Mouse (Mus musculus): ENCODE measurements at regions not wholly inside any gene's neighbourhood (a gene's known extent, or its start where the extent isn't known, plus 50 kb on each side); places are given as distances from the start of the nearest gene placed in this dataset.
A peak's percentile ranks its signal among the peaks of the same experiment; 100 is the strongest.

DNA sequence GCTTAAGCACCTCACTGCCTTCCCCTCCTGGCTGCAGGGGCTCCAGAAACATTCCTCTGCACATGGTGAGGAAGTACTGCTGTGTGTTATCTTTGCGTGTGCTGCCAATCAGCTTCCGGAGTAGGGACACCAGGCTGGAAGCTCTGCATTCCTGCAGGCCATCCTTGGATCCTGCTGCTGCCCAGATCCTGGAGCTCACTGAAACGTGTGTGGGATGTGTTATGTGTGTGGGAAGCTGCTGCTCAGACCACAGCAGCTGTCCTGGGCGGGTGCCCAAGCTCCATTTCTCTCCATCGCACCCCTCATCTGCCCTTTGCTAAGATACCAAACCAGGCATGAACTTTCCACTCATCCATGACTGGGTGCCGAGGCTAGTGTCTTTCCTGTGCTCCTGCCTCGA, 129.5 kb upstream of the Lrfn2 start:
- TF ChIP-seq NANOG (IDR thresholded peaks at IDR 0.05; ENCODE audit: borderline replicate concordance, low read length) (no peak), POU5F1 (IDR thresholded peaks at IDR 0.05; ENCODE audit: borderline replicate concordance, low read length) (no peak), CTCF (conservative IDR thresholded peaks at IDR 0.05; ENCODE audit: low read length) (no peak)
- no peaks in the 10 kb centered on the region for H3K4me1 ChIP-seq (replicated peaks; ENCODE audit: low read depth, low read length)
- no peaks in the 10 kb centered on the region for H3K36me3 ChIP-seq (ENCODE audit: insufficient read depth, low read length)
- no peak overlapping the region for H3K4me3 ChIP-seq (replicated peaks; ENCODE audit: low read length)
- H3K27me3 ChIP-seq (ENCODE audit: insufficient read depth, low read length) = no peaks in the 10 kb centered on the region
- H3K9me3 ChIP-seq (ENCODE audit: low read length) = peaks cover 29% of the 10 kb centered on the region

DNA sequence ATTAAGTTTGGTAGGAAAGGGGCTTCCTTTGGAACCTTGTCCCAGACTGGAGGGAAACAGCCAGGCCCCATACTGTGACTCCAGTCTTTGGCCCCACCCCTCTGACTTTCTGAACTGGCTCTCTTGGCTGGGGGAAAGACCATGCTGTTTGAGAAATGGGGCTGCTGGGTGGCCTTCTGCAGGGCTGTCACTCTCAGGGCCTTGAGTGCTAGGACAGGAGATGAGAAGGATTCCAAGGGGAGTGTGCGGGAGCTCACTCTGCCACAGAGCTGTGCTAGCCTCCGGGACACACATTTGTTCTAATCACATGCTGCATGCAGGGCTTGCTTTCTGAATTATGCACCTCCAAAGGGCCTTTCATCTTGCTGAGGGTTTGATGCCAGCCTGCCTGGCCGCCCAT, 124.3 kb upstream of the Lrfn2 start:
- no peaks in the 10 kb centered on the region for H3K4me1 ChIP-seq (replicated peaks; ENCODE audit: low read depth, low read length)
- no peak overlapping the region for H3K4me3 ChIP-seq (replicated peaks; ENCODE audit: low read length)
- peaks cover 76% of the 10 kb centered on the region for H3K9me3 ChIP-seq (ENCODE audit: low read length)
- H3K27me3 ChIP-seq (ENCODE audit: insufficient read depth, low read length) = no peaks in the 10 kb centered on the region
- no peak for TF ChIP-seq CTCF (conservative IDR thresholded peaks at IDR 0.05; ENCODE audit: low read length)
- TF ChIP-seq NANOG (IDR thresholded peaks at IDR 0.05; ENCODE audit: borderline replicate concordance, low read length) = no peak
- TF ChIP-seq POU5F1 (IDR thresholded peaks at IDR 0.05; ENCODE audit: borderline replicate concordance, low read length) = no peak
- no peaks in the 10 kb centered on the region for H3K36me3 ChIP-seq (ENCODE audit: insufficient read depth, low read length)

DNA sequence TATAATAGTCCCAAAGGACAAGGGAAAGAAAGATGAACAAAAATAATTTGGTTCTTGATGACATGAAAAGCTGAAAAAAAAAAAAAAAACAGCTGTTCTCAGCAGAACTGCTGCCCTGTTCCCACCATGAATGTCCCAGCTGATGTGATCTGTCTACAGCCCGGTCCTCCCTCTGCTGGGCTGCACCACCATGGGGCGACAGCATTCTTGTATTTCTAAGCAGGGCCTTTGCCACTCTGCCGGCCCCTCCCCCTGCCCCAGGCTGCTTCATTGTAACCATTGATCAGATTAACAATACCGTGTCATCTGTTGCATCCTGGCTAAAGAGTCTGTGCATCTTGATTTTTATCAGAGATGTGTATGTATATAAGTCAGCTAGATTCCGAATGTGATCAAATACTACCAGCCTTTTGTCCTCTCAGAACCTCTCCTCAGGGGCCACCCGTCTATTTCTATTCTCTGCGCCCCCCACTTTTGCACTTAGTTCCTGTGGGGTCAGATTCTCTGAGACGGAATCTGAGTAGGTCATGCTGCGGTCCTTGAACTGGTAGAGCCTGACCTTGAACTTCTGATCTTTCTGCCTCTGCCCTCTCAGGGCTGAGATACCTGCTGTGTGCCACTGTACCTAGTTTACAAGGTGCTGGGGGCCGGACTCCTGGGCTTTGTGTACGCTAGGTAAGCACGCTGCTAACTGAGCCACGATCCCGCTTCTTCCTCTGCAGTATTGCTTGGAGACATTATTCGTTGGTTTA, 117.2 kb upstream of the Lrfn2 start:
- Histone ChIP-seq H3K4me3 (replicated peaks; ENCODE audit: low read length) (no peak overlapping the region), H3K27me3 (ENCODE audit: insufficient read depth, low read length) (no peaks in the 10 kb centered on the region), H3K36me3 (ENCODE audit: insufficient read depth, low read length) (no peaks in the 10 kb centered on the region), H3K9me3 (ENCODE audit: low read length) (peaks cover 72% of the 10 kb centered on the region), H3K4me1 (replicated peaks; ENCODE audit: low read depth, low read length) (peaks cover 53% of the 10 kb centered on the region)
- no peak for TF ChIP-seq CTCF (conservative IDR thresholded peaks at IDR 0.05; ENCODE audit: low read length)
- no peak for TF ChIP-seq POU5F1 (IDR thresholded peaks at IDR 0.05; ENCODE audit: borderline replicate concordance, low read length)
- TF ChIP-seq NANOG (IDR thresholded peaks at IDR 0.05; ENCODE audit: borderline replicate concordance, low read length) = peak; percentile 57; the same call in 1 of the 2 replicates

DNA sequence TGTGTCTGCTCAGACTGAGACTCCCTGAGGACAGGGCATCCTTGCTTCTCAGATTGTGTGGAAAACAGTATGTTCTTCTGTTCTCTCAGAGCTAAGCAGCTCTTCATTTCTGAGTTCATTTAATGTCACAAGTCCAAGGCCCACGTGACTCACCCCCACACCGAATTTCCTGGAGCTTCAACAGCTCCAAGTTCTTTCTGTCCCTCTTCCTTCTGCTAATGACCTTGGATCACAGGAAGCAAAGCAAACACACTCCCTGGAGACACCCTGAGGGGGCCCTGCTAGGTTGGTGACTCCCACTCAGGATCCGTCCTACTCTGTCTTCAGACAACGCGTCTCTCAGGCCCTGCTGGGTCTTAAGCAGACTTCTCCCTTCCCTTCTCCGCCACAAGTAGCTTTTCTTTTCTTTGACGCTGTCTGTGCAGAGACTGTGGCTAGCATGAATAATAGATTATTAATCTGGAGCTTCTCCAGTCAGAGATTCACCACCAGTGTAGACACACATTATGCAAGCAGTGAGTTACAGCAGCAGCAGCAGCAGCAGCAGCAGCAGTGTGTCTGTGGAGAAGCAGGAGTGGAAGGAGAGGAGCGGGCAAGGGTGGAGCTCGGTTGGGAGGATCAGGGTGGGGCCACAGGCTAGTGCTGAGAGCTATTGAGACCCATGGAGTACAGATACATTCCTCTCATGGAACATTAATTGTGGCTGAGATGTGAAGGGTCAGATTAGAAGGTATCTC, 115.4 kb upstream of the Lrfn2 start:
- Histone ChIP-seq H3K27me3 (ENCODE audit: insufficient read depth, low read length) (no peaks in the 10 kb centered on the region), H3K9me3 (ENCODE audit: low read length) (peaks cover 54% of the 10 kb centered on the region), H3K4me3 (replicated peaks; ENCODE audit: low read length) (no peak overlapping the region), H3K4me1 (replicated peaks; ENCODE audit: low read depth, low read length) (peaks cover 53% of the 10 kb centered on the region), H3K36me3 (ENCODE audit: insufficient read depth, low read length) (no peaks in the 10 kb centered on the region)
- TF ChIP-seq NANOG (IDR thresholded peaks at IDR 0.05; ENCODE audit: borderline replicate concordance, low read length) (no peak), CTCF (conservative IDR thresholded peaks at IDR 0.05; ENCODE audit: low read length) (no peak), POU5F1 (IDR thresholded peaks at IDR 0.05; ENCODE audit: borderline replicate concordance, low read length) (no peak)

DNA sequence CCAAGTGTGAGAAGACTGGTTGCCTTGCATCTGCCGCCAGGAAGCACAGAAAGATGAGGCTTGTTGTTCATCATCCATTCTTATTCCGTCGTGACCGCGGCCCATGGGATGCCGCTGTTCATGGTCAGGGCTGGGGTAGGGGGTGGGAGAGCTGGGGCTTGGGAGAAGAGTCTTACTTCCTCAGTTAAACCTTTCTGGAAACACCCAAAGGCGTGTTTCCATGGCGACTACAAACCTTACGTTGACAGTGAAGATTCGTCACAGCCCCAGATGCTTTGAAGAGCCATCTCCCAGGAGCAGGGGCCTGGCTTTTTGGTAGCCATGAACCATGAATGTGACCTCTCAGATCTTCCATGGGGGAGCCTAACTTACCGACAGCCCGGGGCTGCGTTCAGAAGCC, 114.6 kb upstream of the Lrfn2 start:
- TF ChIP-seq POU5F1 (IDR thresholded peaks at IDR 0.05; ENCODE audit: borderline replicate concordance, low read length) (no peak), NANOG (IDR thresholded peaks at IDR 0.05; ENCODE audit: borderline replicate concordance, low read length) (no peak), CTCF (conservative IDR thresholded peaks at IDR 0.05; ENCODE audit: low read length) (no peak)
- H3K9me3 ChIP-seq (ENCODE audit: low read length) = peaks cover 46% of the 10 kb centered on the region
- H3K36me3 ChIP-seq (ENCODE audit: insufficient read depth, low read length) = no peaks in the 10 kb centered on the region

DNA sequence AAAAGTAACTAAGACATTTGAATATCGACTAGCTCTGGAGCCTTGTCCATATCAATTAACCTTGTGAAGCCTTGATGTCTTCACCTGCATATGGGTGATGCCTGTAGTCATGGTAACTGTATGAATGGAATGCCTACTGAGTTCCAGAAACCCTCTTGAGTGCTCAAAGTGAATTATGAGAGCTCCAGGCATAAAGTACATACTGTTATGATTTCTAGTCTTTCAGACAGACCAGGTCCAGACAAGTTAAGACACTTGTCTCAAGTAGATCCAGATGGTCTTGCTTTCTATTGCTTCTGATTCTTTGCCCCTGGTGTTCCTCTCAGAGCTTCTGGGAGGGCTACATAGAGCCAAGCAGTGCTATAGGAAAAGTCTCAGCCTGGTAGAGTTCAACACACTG, 112.5 kb upstream of the Lrfn2 start:
- no peaks in the 10 kb centered on the region for H3K36me3 ChIP-seq (ENCODE audit: insufficient read depth, low read length)
- no peaks in the 10 kb centered on the region; the same call in 1 of the 2 replicates for H3K27me3 ChIP-seq (ENCODE audit: insufficient read depth, low read length)
- TF ChIP-seq CTCF (conservative IDR thresholded peaks at IDR 0.05; ENCODE audit: low read length) (no peak), NANOG (IDR thresholded peaks at IDR 0.05; ENCODE audit: borderline replicate concordance, low read length) (no peak), POU5F1 (IDR thresholded peaks at IDR 0.05; ENCODE audit: borderline replicate concordance, low read length) (no peak)
- peaks cover 27% of the 10 kb centered on the region for H3K9me3 ChIP-seq (ENCODE audit: low read length)
- H3K4me3 ChIP-seq (replicated peaks; ENCODE audit: low read length) = no peak overlapping the region
- H3K4me1 ChIP-seq (replicated peaks; ENCODE audit: low read depth, low read length) = peaks cover 49% of the 10 kb centered on the region

More for the DNA sequence above, 114.6 kb upstream of the Lrfn2 start:
- Histone ChIP-seq H3K4me3 (replicated peaks; ENCODE audit: low read length) (no peak overlapping the region), H3K27me3 (ENCODE audit: insufficient read depth, low read length) (no peaks in the 10 kb centered on the region), H3K4me1 (replicated peaks; ENCODE audit: low read depth, low read length) (peaks cover 56% of the 10 kb centered on the region)

DNA sequence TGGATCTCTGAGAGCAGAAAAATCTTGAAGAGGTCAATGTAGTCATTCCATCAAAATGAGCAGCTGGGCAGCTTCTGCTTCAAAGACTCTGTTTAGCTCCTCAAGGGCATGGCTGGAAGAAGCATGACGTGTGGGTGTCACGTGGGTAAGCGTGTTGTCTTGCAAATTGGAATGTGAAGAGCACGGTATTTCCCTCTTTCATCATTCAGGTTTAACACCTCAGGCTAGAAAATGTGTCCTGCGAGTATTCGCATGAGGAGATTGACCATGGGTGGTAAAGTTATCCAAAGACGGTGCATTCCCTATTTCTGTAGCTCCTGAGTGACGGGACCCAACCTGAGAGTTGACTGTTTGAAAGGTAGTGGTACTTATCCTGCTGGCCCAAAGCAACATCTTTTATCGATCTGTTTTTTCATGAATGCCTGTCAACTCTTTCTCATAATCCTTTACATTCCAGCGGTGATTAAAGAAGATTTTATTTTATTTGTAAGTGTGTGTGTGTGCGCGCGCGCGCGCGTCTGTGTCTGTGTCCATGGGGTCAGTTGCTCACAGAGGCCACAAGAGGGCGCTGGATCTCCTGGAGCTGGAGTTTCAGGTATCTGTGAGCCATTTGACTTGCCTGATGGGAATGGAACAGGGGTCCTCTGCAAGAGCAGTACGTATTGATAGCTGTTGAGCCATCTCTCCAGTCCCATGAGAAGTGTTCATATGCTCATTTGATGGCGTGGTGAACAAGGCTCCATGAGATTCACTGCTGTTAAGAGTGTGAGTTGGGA, 109.9 kb upstream of the Lrfn2 start:
- Histone ChIP-seq H3K4me3 (replicated peaks; ENCODE audit: low read length) (no peak overlapping the region), H3K27me3 (ENCODE audit: insufficient read depth, low read length) (no peaks in the 10 kb centered on the region; the same call in 1 of the 2 replicates), H3K36me3 (ENCODE audit: insufficient read depth, low read length) (no peaks in the 10 kb centered on the region), H3K9me3 (ENCODE audit: low read length) (peaks cover 14% of the 10 kb centered on the region), H3K4me1 (replicated peaks; ENCODE audit: low read depth, low read length) (peaks cover 28% of the 10 kb centered on the region)
- TF ChIP-seq CTCF (conservative IDR thresholded peaks at IDR 0.05; ENCODE audit: low read length) (peak; percentile 44), NANOG (IDR thresholded peaks at IDR 0.05; ENCODE audit: borderline replicate concordance, low read length) (no peak), POU5F1 (IDR thresholded peaks at IDR 0.05; ENCODE audit: borderline replicate concordance, low read length) (no peak)

DNA sequence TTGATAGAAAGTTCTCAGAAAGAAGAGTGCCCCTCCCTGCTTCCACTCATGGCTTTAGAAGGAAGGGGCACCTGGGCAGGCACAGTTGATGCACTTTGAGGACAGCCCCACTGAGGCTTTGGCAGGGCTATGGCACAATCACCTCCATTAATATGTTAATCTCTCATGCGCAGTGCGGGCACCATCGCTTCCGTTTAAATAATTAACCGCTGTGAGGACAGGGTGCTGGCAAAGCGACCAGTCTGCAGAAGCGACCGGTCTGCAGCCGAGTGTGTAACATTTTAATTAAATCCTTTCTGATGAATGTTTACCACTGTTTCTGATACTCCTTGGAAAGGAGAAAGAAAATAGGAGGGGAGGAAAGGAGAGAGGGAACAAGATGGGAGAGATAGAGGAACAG, 108.3 kb upstream of the Lrfn2 start:
- Histone ChIP-seq H3K9me3 (ENCODE audit: low read length) (peaks cover 10% of the 10 kb centered on the region), H3K27me3 (ENCODE audit: insufficient read depth, low read length) (no peaks in the 10 kb centered on the region; the same call in 1 of the 2 replicates), H3K4me1 (replicated peaks; ENCODE audit: low read depth, low read length) (peaks cover 14% of the 10 kb centered on the region), H3K36me3 (ENCODE audit: insufficient read depth, low read length) (no peaks in the 10 kb centered on the region), H3K4me3 (replicated peaks; ENCODE audit: low read length) (no peak overlapping the region)
- TF ChIP-seq NANOG (IDR thresholded peaks at IDR 0.05; ENCODE audit: borderline replicate concordance, low read length) = no peak
- TF ChIP-seq CTCF (conservative IDR thresholded peaks at IDR 0.05; ENCODE audit: low read length) = no peak
- no peak for TF ChIP-seq POU5F1 (IDR thresholded peaks at IDR 0.05; ENCODE audit: borderline replicate concordance, low read length)
